Mouse (Mus musculus): ENCODE data around the gene Cacna2d2. TPM values are rescaled to one million over a fixed set of nuclear protein-coding genes. Genes with fewer than 3 reads are reported as not detected.

Gene Cacna2d2
- polyA plus RNA-seq, 1 experiment from 2014 or later = 0.77 TPM

- no peak overlapping the region for H3K27ac ChIP-seq (ENCODE audit: low read length)
- no peaks in the 10 kb centered on the region for H3K4me1 ChIP-seq (ENCODE audit: control insufficient read depth, insufficient read depth, low read length)
- H3K27me3 ChIP-seq (replicated peaks; ENCODE audit: control insufficient read depth, insufficient read depth, low read length) = no peaks in the 10 kb centered on the region
- no peaks in the 10 kb centered on the region for H3K36me3 ChIP-seq (ENCODE audit: control insufficient read depth, insufficient read depth, low read length)
- H3K9me3 ChIP-seq (ENCODE audit: control insufficient read depth, low read length) = no peaks in the 10 kb centered on the region
- no peak overlapping the region for H3K4me3 ChIP-seq (ENCODE audit: low read length)
- H3K4me2 ChIP-seq (ENCODE audit: low read depth, low read length) = no peak overlapping the region
- ATAC-seq = no peak
- H3K9ac ChIP-seq (ENCODE audit: low read depth, low read length) = no peak overlapping the region
- 78% methylated on average over 4 of the region's 4 CpGs for WGBS
Measured at GRCm38 (mm10) chr9:107482770-107483169, 83.4 kb downstream of the Cacna2d2 start.

GRCm38 (mm10) chr9:107483714-107484113 is 84.3 kb downstream of the Cacna2d2 start:
- H3K4me1 ChIP-seq (ENCODE audit: control insufficient read depth, insufficient read depth, low read length) = no peaks in the 10 kb centered on the region
- 88% methylated on average over 5 of the region's 5 CpGs for WGBS
- no peak overlapping the region for H3K9ac ChIP-seq (ENCODE audit: low read depth, low read length)
- H3K4me2 ChIP-seq (ENCODE audit: low read depth, low read length) = no peak overlapping the region
- H3K36me3 ChIP-seq (ENCODE audit: control insufficient read depth, insufficient read depth, low read length) = no peaks in the 10 kb centered on the region
- H3K4me3 ChIP-seq (ENCODE audit: low read length) = no peak overlapping the region
- no peaks in the 10 kb centered on the region for H3K9me3 ChIP-seq (ENCODE audit: control insufficient read depth, low read length)
- no peak for ATAC-seq
- no peak overlapping the region for H3K27ac ChIP-seq (ENCODE audit: low read length)
- no peaks in the 10 kb centered on the region for H3K27me3 ChIP-seq (replicated peaks; ENCODE audit: control insufficient read depth, insufficient read depth, low read length)

GRCm38 (mm10) chr9:107484302-107484701 is 84.9 kb downstream of the Cacna2d2 start:
- 72% methylated on average over 17 of the region's 17 CpGs for WGBS
- Histone ChIP-seq H3K4me2 (ENCODE audit: low read depth, low read length) (no peak overlapping the region), H3K36me3 (ENCODE audit: control insufficient read depth, insufficient read depth, low read length) (no peaks in the 10 kb centered on the region), H3K4me3 (ENCODE audit: low read length) (no peak overlapping the region), H3K27me3 (replicated peaks; ENCODE audit: control insufficient read depth, insufficient read depth, low read length) (no peaks in the 10 kb centered on the region), H3K9ac (ENCODE audit: low read depth, low read length) (no peak overlapping the region), H3K4me1 (ENCODE audit: control insufficient read depth, insufficient read depth, low read length) (no peaks in the 10 kb centered on the region), H3K9me3 (ENCODE audit: control insufficient read depth, low read length) (no peaks in the 10 kb centered on the region), H3K27ac (ENCODE audit: low read length) (no peak overlapping the region)
- no peak for ATAC-seq

- Histone ChIP-seq H3K4me3 (ENCODE audit: low read length) (no peak overlapping the region), H3K4me1 (ENCODE audit: control insufficient read depth, insufficient read depth, low read length) (no peaks in the 10 kb centered on the region), H3K9me3 (ENCODE audit: control insufficient read depth, low read length) (no peaks in the 10 kb centered on the region), H3K9ac (ENCODE audit: low read depth, low read length) (no peak overlapping the region), H3K27me3 (replicated peaks; ENCODE audit: control insufficient read depth, insufficient read depth, low read length) (no peaks in the 10 kb centered on the region), H3K27ac (ENCODE audit: low read length) (no peak overlapping the region), H3K4me2 (ENCODE audit: low read depth, low read length) (no peak overlapping the region), H3K36me3 (ENCODE audit: control insufficient read depth, insufficient read depth, low read length) (no peaks in the 10 kb centered on the region)
- ATAC-seq = no peak
- 80% methylated on average over 6 of the region's 6 CpGs for WGBS
Measured at GRCm38 (mm10) chr9:107484766-107485165, 85.4 kb downstream of the Cacna2d2 start.

- no peaks in the 10 kb centered on the region for H3K36me3 ChIP-seq (ENCODE audit: control insufficient read depth, insufficient read depth, low read length)
Measured at GRCm38 (mm10) chr9:107486086-107486485, 86.7 kb downstream of the Cacna2d2 start.

GRCm38 (mm10) chr9:107486507-107487225 is 87.3 kb downstream of the Cacna2d2 start:
- Histone ChIP-seq H3K27ac (ENCODE audit: low read length) (no peak overlapping the region), H3K36me3 (ENCODE audit: control insufficient read depth, insufficient read depth, low read length) (no peaks in the 10 kb centered on the region), H3K9me3 (ENCODE audit: control insufficient read depth, low read length) (no peaks in the 10 kb centered on the region), H3K9ac (ENCODE audit: low read depth, low read length) (no peak overlapping the region), H3K27me3 (replicated peaks; ENCODE audit: control insufficient read depth, insufficient read depth, low read length) (no peaks in the 10 kb centered on the region), H3K4me3 (ENCODE audit: low read length) (no peak overlapping the region), H3K4me1 (ENCODE audit: control insufficient read depth, insufficient read depth, low read length) (no peaks in the 10 kb centered on the region), H3K4me2 (ENCODE audit: low read depth, low read length) (no peak overlapping the region)
- WGBS = 61% methylated on average over 6 of the region's 6 CpGs
- ATAC-seq = no peak

More at GRCm38 (mm10) chr9:107486086-107486485, 86.7 kb downstream of the Cacna2d2 start:
- no peak overlapping the region for H3K4me3 ChIP-seq (ENCODE audit: low read length)
- no peaks in the 10 kb centered on the region for H3K4me1 ChIP-seq (ENCODE audit: control insufficient read depth, insufficient read depth, low read length)
- no peak overlapping the region for H3K27ac ChIP-seq (ENCODE audit: low read length)
- no peak for ATAC-seq
- no peaks in the 10 kb centered on the region for H3K27me3 ChIP-seq (replicated peaks; ENCODE audit: control insufficient read depth, insufficient read depth, low read length)
- H3K9me3 ChIP-seq (ENCODE audit: control insufficient read depth, low read length) = no peaks in the 10 kb centered on the region
- H3K9ac ChIP-seq (ENCODE audit: low read depth, low read length) = no peak overlapping the region
- WGBS = 72% methylated on average over 10 of the region's 10 CpGs
- no peak overlapping the region for H3K4me2 ChIP-seq (ENCODE audit: low read depth, low read length)

GRCm38 (mm10) chr9:107490146-107490545 is 90.7 kb downstream of the Cacna2d2 start:
- no peak overlapping the region for H3K27ac ChIP-seq (ENCODE audit: low read length)
- no peak for ATAC-seq
- WGBS = 64% methylated on average over 8 of the region's 8 CpGs
- H3K36me3 ChIP-seq (ENCODE audit: control insufficient read depth, insufficient read depth, low read length) = no peaks in the 10 kb centered on the region
- H3K9ac ChIP-seq (ENCODE audit: low read depth, low read length) = no peak overlapping the region
- H3K9me3 ChIP-seq (ENCODE audit: control insufficient read depth, low read length) = no peaks in the 10 kb centered on the region
- no peaks in the 10 kb centered on the region for H3K27me3 ChIP-seq (replicated peaks; ENCODE audit: control insufficient read depth, insufficient read depth, low read length)
- no peak overlapping the region for H3K4me3 ChIP-seq (ENCODE audit: low read length)
- no peak overlapping the region for H3K4me2 ChIP-seq (ENCODE audit: low read depth, low read length)
- no peaks in the 10 kb centered on the region for H3K4me1 ChIP-seq (ENCODE audit: control insufficient read depth, insufficient read depth, low read length)

- H3K4me2 ChIP-seq (ENCODE audit: low read depth, low read length) = no peak overlapping the region
- H3K9ac ChIP-seq (ENCODE audit: low read depth, low read length) = no peak overlapping the region
- H3K4me3 ChIP-seq (ENCODE audit: low read length) = no peak overlapping the region
- ATAC-seq = no peak
- H3K9me3 ChIP-seq (ENCODE audit: control insufficient read depth, low read length) = no peaks in the 10 kb centered on the region
- 67% methylated on average over 6 of the region's 6 CpGs for WGBS
- no peaks in the 10 kb centered on the region for H3K36me3 ChIP-seq (ENCODE audit: control insufficient read depth, insufficient read depth, low read length)
- H3K4me1 ChIP-seq (ENCODE audit: control insufficient read depth, insufficient read depth, low read length) = no peaks in the 10 kb centered on the region
- H3K27me3 ChIP-seq (replicated peaks; ENCODE audit: control insufficient read depth, insufficient read depth, low read length) = no peaks in the 10 kb centered on the region
- H3K27ac ChIP-seq (ENCODE audit: low read length) = no peak overlapping the region
Measured at GRCm38 (mm10) chr9:107490625-107491024, 91.2 kb downstream of the Cacna2d2 start.

- Histone ChIP-seq H3K9me3 (ENCODE audit: control insufficient read depth, low read length) (no peaks in the 10 kb centered on the region), H3K27ac (ENCODE audit: low read length) (no peak overlapping the region), H3K9ac (ENCODE audit: low read depth, low read length) (no peak overlapping the region), H3K4me1 (ENCODE audit: control insufficient read depth, insufficient read depth, low read length) (no peaks in the 10 kb centered on the region), H3K4me2 (ENCODE audit: low read depth, low read length) (no peak overlapping the region), H3K4me3 (ENCODE audit: low read length) (no peak overlapping the region), H3K36me3 (ENCODE audit: control insufficient read depth, insufficient read depth, low read length) (no peaks in the 10 kb centered on the region), H3K27me3 (replicated peaks; ENCODE audit: control insufficient read depth, insufficient read depth, low read length) (no peaks in the 10 kb centered on the region)
- ATAC-seq = no peak
- 55% methylated on average over 1 of the region's 1 CpGs for WGBS
Measured at GRCm38 (mm10) chr9:107493511-107493910, 94.1 kb downstream of the Cacna2d2 start.

GRCm38 (mm10) chr9:107494238-107494637 is 94.8 kb downstream of the Cacna2d2 start:
- H3K4me1 ChIP-seq (ENCODE audit: control insufficient read depth, insufficient read depth, low read length) = no peaks in the 10 kb centered on the region
- no peaks in the 10 kb centered on the region for H3K9me3 ChIP-seq (ENCODE audit: control insufficient read depth, low read length)
- no peak overlapping the region for H3K9ac ChIP-seq (ENCODE audit: low read depth, low read length)
- no peaks in the 10 kb centered on the region for H3K36me3 ChIP-seq (ENCODE audit: control insufficient read depth, insufficient read depth, low read length)
- ATAC-seq = no peak
- no peak overlapping the region for H3K4me3 ChIP-seq (ENCODE audit: low read length)
- H3K27me3 ChIP-seq (replicated peaks; ENCODE audit: control insufficient read depth, insufficient read depth, low read length) = no peaks in the 10 kb centered on the region
- WGBS = 78% methylated on average over 12 of the region's 12 CpGs
- H3K27ac ChIP-seq (ENCODE audit: low read length) = no peak overlapping the region
- no peak overlapping the region for H3K4me2 ChIP-seq (ENCODE audit: low read depth, low read length)

Measured in intestine, embryonic 16.5 days (tissue).